Mouse (Mus musculus): ENCODE measurements at regions not wholly inside any gene's neighbourhood (a gene's known extent, or its start where the extent isn't known, plus 50 kb on each side); places are given as distances from the start of the nearest gene placed in this dataset.

GRCm38 (mm10) chr19:53442756-53443654 lies 52.6 kb upstream of the Smndc1 start:
- H3ac ChIP-seq (ENCODE audit: control insufficient read depth, insufficient read length, low read depth) = no peak overlapping the region
- no peaks in the 10 kb centered on the region for H3K79me2 ChIP-seq (ENCODE audit: control insufficient read depth, insufficient read depth)
- no peaks in the 10 kb centered on the region for H3K27me3 ChIP-seq (ENCODE audit: control insufficient read depth, insufficient read depth, insufficient read length)
- no peak for TF ChIP-seq USF1 (IDR thresholded peaks at IDR 0.05; ENCODE audit: low read depth)
- no peak for TF ChIP-seq MYOG (IDR thresholded peaks at IDR 0.05; ENCODE audit: control insufficient read depth, extremely low read depth, insufficient read length)
- TF ChIP-seq CTCF (IDR thresholded peaks at IDR 0.05; ENCODE audit: control insufficient read depth, insufficient read depth, insufficient read length) = no peak
- TF ChIP-seq MYOD1 (IDR thresholded peaks at IDR 0.05; ENCODE audit: control insufficient read depth, insufficient read length, low read depth) = no peak
- no peak for TF ChIP-seq CEBPB (IDR thresholded peaks at IDR 0.05; ENCODE audit: low read depth)
- TF ChIP-seq FOSL1 (IDR thresholded peaks at IDR 0.05; ENCODE audit: insufficient read depth, low read length, poor library complexity, severe bottlenecking) = no peak
- TF ChIP-seq MAX (IDR thresholded peaks at IDR 0.05) = no peak
- H3K36me3 ChIP-seq (ENCODE audit: control insufficient read depth, insufficient read depth) = no peaks in the 10 kb centered on the region
- H3K4me3 ChIP-seq (ENCODE audit: insufficient read depth, poor library complexity, severe bottlenecking) = no peak overlapping the region
- no peaks in the 10 kb centered on the region for H3K79me3 ChIP-seq (ENCODE audit: low read depth)

- Histone ChIP-seq H3K4me3 (ENCODE audit: insufficient read depth, poor library complexity, severe bottlenecking) (no peak overlapping the region), H3K36me3 (ENCODE audit: control insufficient read depth, insufficient read depth) (no peaks in the 10 kb centered on the region), H3K79me3 (ENCODE audit: low read depth) (no peaks in the 10 kb centered on the region), H3ac (ENCODE audit: control insufficient read depth, insufficient read length, low read depth) (no peak overlapping the region), H3K79me2 (ENCODE audit: control insufficient read depth, insufficient read depth) (no peaks in the 10 kb centered on the region), H3K27me3 (ENCODE audit: control insufficient read depth, insufficient read depth, insufficient read length) (no peaks in the 10 kb centered on the region)
- TF ChIP-seq FOSL1 (IDR thresholded peaks at IDR 0.05; ENCODE audit: insufficient read depth, low read length, poor library complexity, severe bottlenecking) (no peak), MAX (IDR thresholded peaks at IDR 0.05) (no peak), CTCF (IDR thresholded peaks at IDR 0.05; ENCODE audit: control insufficient read depth, insufficient read depth, insufficient read length) (no peak), MYOG (IDR thresholded peaks at IDR 0.05; ENCODE audit: control insufficient read depth, extremely low read depth, insufficient read length) (no peak), CEBPB (IDR thresholded peaks at IDR 0.05; ENCODE audit: low read depth) (no peak), USF1 (IDR thresholded peaks at IDR 0.05; ENCODE audit: low read depth) (no peak), MYOD1 (IDR thresholded peaks at IDR 0.05; ENCODE audit: control insufficient read depth, insufficient read length, low read depth) (no peak)
These were observed 51.8 kb upstream of the Smndc1 start for GRCm38 (mm10) chr19:53442132-53442610.

- no peak overlapping the region for H3K4me3 ChIP-seq (ENCODE audit: insufficient read depth, poor library complexity, severe bottlenecking)
- H3K79me3 ChIP-seq (ENCODE audit: low read depth) = no peaks in the 10 kb centered on the region
- H3ac ChIP-seq (ENCODE audit: control insufficient read depth, insufficient read length, low read depth) = no peak overlapping the region
- H3K36me3 ChIP-seq (ENCODE audit: control insufficient read depth, insufficient read depth) = no peaks in the 10 kb centered on the region
- no peaks in the 10 kb centered on the region for H3K27me3 ChIP-seq (ENCODE audit: control insufficient read depth, insufficient read depth, insufficient read length)
- TF ChIP-seq MYOD1 (IDR thresholded peaks at IDR 0.05; ENCODE audit: control insufficient read depth, insufficient read length, low read depth) (no peak), USF1 (IDR thresholded peaks at IDR 0.05; ENCODE audit: low read depth) (no peak), CTCF (IDR thresholded peaks at IDR 0.05; ENCODE audit: control insufficient read depth, insufficient read depth, insufficient read length) (no peak), MAX (IDR thresholded peaks at IDR 0.05) (no peak), FOSL1 (IDR thresholded peaks at IDR 0.05; ENCODE audit: insufficient read depth, low read length, poor library complexity, severe bottlenecking) (no peak), MYOG (IDR thresholded peaks at IDR 0.05; ENCODE audit: control insufficient read depth, extremely low read depth, insufficient read length) (no peak), CEBPB (IDR thresholded peaks at IDR 0.05; ENCODE audit: low read depth) (no peak)
- no peaks in the 10 kb centered on the region for H3K79me2 ChIP-seq (ENCODE audit: control insufficient read depth, insufficient read depth)
These were observed 51.2 kb upstream of the Smndc1 start for GRCm38 (mm10) chr19:53441449-53442131.

GRCm38 (mm10) chr19:53440327-53441055 lies 50.1 kb upstream of the Smndc1 start:
- no peak overlapping the region for H3K4me3 ChIP-seq (ENCODE audit: insufficient read depth, poor library complexity, severe bottlenecking)
- no peaks in the 10 kb centered on the region for H3K36me3 ChIP-seq (ENCODE audit: control insufficient read depth, insufficient read depth)
- no peak overlapping the region for H3ac ChIP-seq (ENCODE audit: control insufficient read depth, insufficient read length, low read depth)
- no peaks in the 10 kb centered on the region for H3K27me3 ChIP-seq (ENCODE audit: control insufficient read depth, insufficient read depth, insufficient read length)
- H3K79me2 ChIP-seq (ENCODE audit: control insufficient read depth, insufficient read depth) = no peaks in the 10 kb centered on the region
- no peaks in the 10 kb centered on the region for H3K79me3 ChIP-seq (ENCODE audit: low read depth)
- TF ChIP-seq FOSL1 (IDR thresholded peaks at IDR 0.05; ENCODE audit: insufficient read depth, low read length, poor library complexity, severe bottlenecking) = no peak
- no peak for TF ChIP-seq MYOD1 (IDR thresholded peaks at IDR 0.05; ENCODE audit: control insufficient read depth, insufficient read length, low read depth)
- no peak for TF ChIP-seq CTCF (IDR thresholded peaks at IDR 0.05; ENCODE audit: control insufficient read depth, insufficient read depth, insufficient read length)
- TF ChIP-seq CEBPB (IDR thresholded peaks at IDR 0.05; ENCODE audit: low read depth) = no peak
- no peak for TF ChIP-seq MYOG (IDR thresholded peaks at IDR 0.05; ENCODE audit: control insufficient read depth, extremely low read depth, insufficient read length)
- TF ChIP-seq USF1 (IDR thresholded peaks at IDR 0.05; ENCODE audit: low read depth) = no peak

Measured in C2C12 (cell line).